Mouse (Mus musculus): ENCODE measurements around the gene Rhot1. TPM values are rescaled to one million over a fixed set of nuclear protein-coding genes. Genes with fewer than 3 reads are reported as not detected.
"Not testable (repeated sequence)": the region's sequence is repeated elsewhere in the genome, so short reads cannot be mapped to it uniquely, and the experiment has no call there.

Gene Rhot1
- polyA plus RNA-seq, 1 experiment from 2014 or later: 51.1 TPM

DNA sequence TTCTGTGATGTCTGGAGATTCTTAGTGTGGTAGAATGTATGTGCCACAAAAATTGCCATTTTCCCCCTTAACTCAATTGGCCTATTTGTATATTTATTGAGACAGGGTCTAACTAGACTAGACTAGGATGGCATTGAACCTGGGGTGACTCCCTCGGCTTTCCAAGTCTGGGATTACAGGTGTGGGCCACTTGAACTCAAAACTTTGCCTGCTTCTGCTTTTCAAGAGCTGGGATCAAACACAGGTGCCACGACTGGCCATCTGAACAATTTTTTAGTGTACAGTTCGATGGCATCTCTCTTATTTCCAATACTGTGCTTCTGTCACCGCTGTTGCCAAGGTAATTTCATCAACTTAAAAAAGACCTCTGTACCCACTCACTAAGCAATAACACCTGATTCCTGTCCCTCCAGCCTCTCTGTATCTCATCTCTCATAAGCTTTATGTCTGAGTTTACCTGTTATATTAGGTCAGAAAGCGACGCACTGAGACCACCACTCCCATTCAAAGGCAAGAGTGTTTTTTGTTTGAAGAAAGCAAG lies 24.2 kb upstream of the Rhot1 start:
- Histone ChIP-seq H3K9ac (ENCODE audit: low read length) (no peak overlapping the region), H3K27me3 (replicated peaks; ENCODE audit: control insufficient read depth, insufficient read depth, low read length) (no peaks in the 10 kb centered on the region), H3K9me3 (ENCODE audit: control insufficient read depth, low read length) (no peaks in the 10 kb centered on the region), H3K4me2 (ENCODE audit: low read length) (peak overlapping the region; percentile 56), H3K4me3 (ENCODE audit: low read depth, low read length) (peak overlapping the region; percentile 64), H3K36me3 (ENCODE audit: control insufficient read depth, insufficient read depth, low read length) (no peaks in the 10 kb centered on the region), H3K4me1 (replicated peaks; ENCODE audit: control insufficient read depth, insufficient read depth, low read length) (no peaks in the 10 kb centered on the region), H3K27ac (ENCODE audit: low read depth) (no peak overlapping the region)
- 86% methylated on average over 6 of the region's 6 CpGs for WGBS
- DNase-seq (ENCODE audit: low spot score): no peak
- no peak for ATAC-seq (replicated peaks; ENCODE audit: low FRiP score, low TSS enrichment, low read depth)

DNA sequence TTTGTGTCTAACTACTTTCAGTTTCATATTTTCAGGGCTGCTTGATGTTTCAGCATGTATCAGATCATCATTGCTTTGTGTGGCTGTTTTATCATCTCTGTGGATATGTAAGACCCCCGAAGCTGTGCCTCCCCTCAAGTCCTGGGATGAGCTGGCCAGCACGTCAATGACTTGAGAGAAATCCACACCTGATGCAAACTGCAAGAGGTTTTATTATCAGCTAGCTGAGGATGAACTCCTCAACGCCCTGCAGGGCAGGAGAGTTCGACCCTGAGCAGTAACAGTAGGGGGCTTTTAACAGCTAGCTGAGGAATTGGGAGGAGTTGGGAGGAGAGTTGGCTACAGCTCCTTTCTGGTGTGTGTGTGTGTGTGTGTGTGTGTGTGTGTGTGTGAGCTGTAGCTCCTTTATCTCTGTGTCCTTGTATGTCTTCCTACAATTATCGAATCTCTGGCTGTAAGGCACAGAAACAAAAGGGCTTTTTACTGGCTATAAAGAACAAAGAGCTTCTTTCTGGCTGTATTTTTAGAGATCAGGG lies 23.3 kb upstream of the Rhot1 start:
- H3K4me2 ChIP-seq (ENCODE audit: low read length); H3K27me3 ChIP-seq (replicated peaks; ENCODE audit: control insufficient read depth, insufficient read depth, low read length); DNase-seq (ENCODE audit: low spot score); H3K4me3 ChIP-seq (ENCODE audit: low read depth, low read length); H3K36me3 ChIP-seq (ENCODE audit: control insufficient read depth, insufficient read depth, low read length); H3K9ac ChIP-seq (ENCODE audit: low read length); ATAC-seq (replicated peaks; ENCODE audit: low FRiP score, low TSS enrichment, low read depth); H3K9me3 ChIP-seq (ENCODE audit: control insufficient read depth, low read length); H3K27ac ChIP-seq (ENCODE audit: low read depth); H3K4me1 ChIP-seq (replicated peaks; ENCODE audit: control insufficient read depth, insufficient read depth, low read length): not testable (repeated sequence)
- WGBS: 65% methylated on average over 5 of the region's 5 CpGs

DNA sequence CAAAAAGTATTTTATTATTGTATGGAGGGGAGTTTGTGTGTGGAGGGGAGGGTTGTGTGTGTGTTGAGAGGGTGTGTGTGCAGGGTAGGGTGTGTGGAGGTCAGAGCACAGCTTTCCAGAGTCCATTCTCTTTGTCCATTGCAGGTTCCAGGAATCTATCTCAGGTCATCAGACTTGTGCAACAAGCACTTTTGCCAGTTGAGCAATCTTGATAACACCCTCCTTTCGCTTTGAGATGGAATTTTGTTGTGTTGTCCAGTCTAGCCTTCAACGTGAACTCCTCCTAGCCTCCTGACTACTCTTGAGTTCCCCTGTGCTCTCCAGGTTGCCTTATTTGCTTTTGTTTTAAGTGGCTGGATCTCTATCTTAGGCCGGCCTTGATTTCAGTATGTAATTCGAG lies 18.5 kb upstream of the Rhot1 start:
- DNase-seq (ENCODE audit: low spot score) (no peak), ATAC-seq (replicated peaks; ENCODE audit: low FRiP score, low TSS enrichment, low read depth) (no peak)
- H3K27me3 ChIP-seq (replicated peaks; ENCODE audit: control insufficient read depth, insufficient read depth, low read length): no peaks in the 10 kb centered on the region
- peaks cover 13% of the 10 kb centered on the region; the same call in 1 of the 2 replicates for H3K36me3 ChIP-seq (ENCODE audit: control insufficient read depth, insufficient read depth, low read length)
- no peak overlapping the region for H3K4me3 ChIP-seq (ENCODE audit: low read depth, low read length)
- no peaks in the 10 kb centered on the region for H3K4me1 ChIP-seq (replicated peaks; ENCODE audit: control insufficient read depth, insufficient read depth, low read length)
- H3K9me3 ChIP-seq (ENCODE audit: control insufficient read depth, low read length): no peaks in the 10 kb centered on the region
- H3K4me2 ChIP-seq (ENCODE audit: low read length): no peak overlapping the region
- WGBS: 60% methylated on average over 4 of the region's 4 CpGs
- no peak overlapping the region for H3K9ac ChIP-seq (ENCODE audit: low read length)
- no peak overlapping the region for H3K27ac ChIP-seq (ENCODE audit: low read depth)

DNA sequence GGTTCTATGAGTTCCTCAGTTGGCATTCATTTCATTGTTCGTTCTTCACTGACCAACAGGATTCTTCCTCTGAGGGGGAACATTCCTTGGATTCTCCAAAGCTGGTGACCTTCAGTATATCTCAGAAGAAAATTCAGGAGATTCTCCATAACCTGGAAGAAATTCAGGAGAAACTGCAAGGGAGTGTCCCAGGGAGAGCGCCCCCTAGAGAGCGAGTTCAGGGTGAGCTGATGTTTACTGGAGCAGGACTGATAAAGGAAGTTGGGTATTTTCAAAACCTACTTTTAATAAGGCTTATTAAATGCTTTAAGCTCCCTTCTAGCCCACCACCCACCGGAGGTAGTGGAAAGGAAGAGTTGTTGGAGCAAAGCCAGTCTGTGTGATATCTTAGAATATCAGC lies 15.0 kb upstream of the Rhot1 start:
- Histone ChIP-seq H3K4me2 (ENCODE audit: low read length) (no peak overlapping the region), H3K4me3 (ENCODE audit: low read depth, low read length) (no peak overlapping the region), H3K36me3 (ENCODE audit: control insufficient read depth, insufficient read depth, low read length) (peaks cover 15% of the 10 kb centered on the region), H3K27me3 (replicated peaks; ENCODE audit: control insufficient read depth, insufficient read depth, low read length) (no peaks in the 10 kb centered on the region), H3K4me1 (replicated peaks; ENCODE audit: control insufficient read depth, insufficient read depth, low read length) (no peaks in the 10 kb centered on the region), H3K9ac (ENCODE audit: low read length) (no peak overlapping the region), H3K27ac (ENCODE audit: low read depth) (no peak overlapping the region), H3K9me3 (ENCODE audit: control insufficient read depth, low read length) (no peaks in the 10 kb centered on the region)
- WGBS: 65% methylated on average over 4 of the region's 4 CpGs
- no peak for DNase-seq (ENCODE audit: low spot score)
- ATAC-seq (replicated peaks; ENCODE audit: low FRiP score, low TSS enrichment, low read depth): no peak

DNA sequence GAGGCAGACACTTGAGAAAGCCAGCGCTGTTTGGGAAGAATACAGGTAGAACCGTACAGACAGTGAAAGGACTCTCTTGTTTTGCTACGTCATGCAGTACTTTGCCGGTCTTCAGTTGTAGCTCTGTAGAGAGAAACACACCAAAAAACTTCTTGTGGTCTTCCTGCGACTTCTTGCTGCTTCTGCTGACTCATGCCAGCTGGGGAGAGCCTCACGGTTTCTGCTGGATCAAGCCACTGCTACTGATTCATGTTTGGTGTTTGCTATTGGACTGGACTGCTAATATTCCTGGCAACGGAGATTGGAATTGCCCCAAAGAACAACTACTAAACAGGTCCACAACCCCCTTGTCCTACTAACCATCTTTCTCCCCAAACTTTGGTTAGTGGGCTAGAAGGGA lies 12.5 kb upstream of the Rhot1 start:
- Histone ChIP-seq H3K9me3 (ENCODE audit: control insufficient read depth, low read length) (no peaks in the 10 kb centered on the region), H3K36me3 (ENCODE audit: control insufficient read depth, insufficient read depth, low read length) (peaks cover 16% of the 10 kb centered on the region), H3K27me3 (replicated peaks; ENCODE audit: control insufficient read depth, insufficient read depth, low read length) (no peaks in the 10 kb centered on the region), H3K27ac (ENCODE audit: low read depth) (no peak overlapping the region), H3K4me3 (ENCODE audit: low read depth, low read length) (no peak overlapping the region), H3K4me2 (ENCODE audit: low read length) (no peak overlapping the region), H3K9ac (ENCODE audit: low read length) (no peak overlapping the region), H3K4me1 (replicated peaks; ENCODE audit: control insufficient read depth, insufficient read depth, low read length) (no peaks in the 10 kb centered on the region)
- no peak for ATAC-seq (replicated peaks; ENCODE audit: low FRiP score, low TSS enrichment, low read depth)
- DNase-seq (ENCODE audit: low spot score): no peak
- 87% methylated on average over 7 of the region's 7 CpGs for WGBS

DNA sequence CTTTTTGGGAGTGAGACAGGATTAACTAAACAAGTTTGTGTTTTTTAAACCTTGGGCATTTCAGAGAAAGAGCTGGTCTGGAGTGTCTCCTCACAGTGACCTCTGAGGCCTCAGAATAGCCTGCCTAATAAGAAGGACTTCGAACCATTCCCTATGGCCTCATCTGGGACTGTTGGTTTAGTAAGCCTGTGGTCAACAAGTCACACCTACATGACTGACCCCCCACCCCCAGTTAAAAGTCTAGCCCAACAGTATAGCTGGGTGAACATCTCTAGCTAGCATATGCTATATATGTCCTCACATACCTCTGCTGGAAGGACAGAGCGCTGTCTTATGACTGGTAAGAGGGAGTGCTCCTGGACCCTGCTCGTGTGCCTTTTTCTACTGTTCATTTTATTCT lies 9.5 kb upstream of the Rhot1 start:
- no peak overlapping the region for H3K27ac ChIP-seq (ENCODE audit: low read depth)
- no peaks in the 10 kb centered on the region for H3K27me3 ChIP-seq (replicated peaks; ENCODE audit: control insufficient read depth, insufficient read depth, low read length)
- H3K36me3 ChIP-seq (ENCODE audit: control insufficient read depth, insufficient read depth, low read length): peaks cover 10% of the 10 kb centered on the region
- ATAC-seq (replicated peaks; ENCODE audit: low FRiP score, low TSS enrichment, low read depth): no peak
- no peak overlapping the region for H3K4me3 ChIP-seq (ENCODE audit: low read depth, low read length)
- WGBS: 96% methylated on average over 3 of the region's 3 CpGs
- no peak overlapping the region for H3K9ac ChIP-seq (ENCODE audit: low read length)
- H3K4me1 ChIP-seq (replicated peaks; ENCODE audit: control insufficient read depth, insufficient read depth, low read length): no peaks in the 10 kb centered on the region
- no peak for DNase-seq (ENCODE audit: low spot score)
- H3K9me3 ChIP-seq (ENCODE audit: control insufficient read depth, low read length): no peaks in the 10 kb centered on the region
- H3K4me2 ChIP-seq (ENCODE audit: low read length): no peak overlapping the region

DNA sequence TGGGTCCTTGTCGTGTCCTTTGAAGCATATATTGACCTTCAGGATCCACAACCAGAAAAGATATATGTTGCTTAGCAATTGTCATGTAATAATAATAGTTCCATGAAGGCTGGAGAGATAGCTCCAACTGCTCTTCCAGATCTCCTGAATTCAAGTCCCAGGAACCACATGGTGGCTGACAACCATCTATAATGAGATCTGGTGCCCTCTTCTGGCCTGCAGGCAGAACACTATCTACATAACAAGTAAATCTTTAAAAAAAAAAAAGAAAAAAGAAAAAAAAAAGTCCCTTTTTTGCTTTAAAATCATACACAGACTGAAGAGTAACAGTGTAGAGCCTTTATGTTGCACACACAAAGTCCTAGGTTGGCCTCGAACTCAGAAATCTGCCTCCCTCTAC lies 9.0 kb upstream of the Rhot1 start:
- ATAC-seq (replicated peaks; ENCODE audit: low FRiP score, low TSS enrichment, low read depth): no peak
- peaks cover 6% of the 10 kb centered on the region; the same call in 1 of the 2 replicates for H3K36me3 ChIP-seq (ENCODE audit: control insufficient read depth, insufficient read depth, low read length)
- no peak overlapping the region for H3K27ac ChIP-seq (ENCODE audit: low read depth)
- no peak overlapping the region for H3K9ac ChIP-seq (ENCODE audit: low read length)
- WGBS: 97% methylated on average over 2 of the region's 2 CpGs
- H3K27me3 ChIP-seq (replicated peaks; ENCODE audit: control insufficient read depth, insufficient read depth, low read length): no peaks in the 10 kb centered on the region
- no peak overlapping the region for H3K4me2 ChIP-seq (ENCODE audit: low read length)
- no peaks in the 10 kb centered on the region for H3K4me1 ChIP-seq (replicated peaks; ENCODE audit: control insufficient read depth, insufficient read depth, low read length)
- no peak overlapping the region for H3K4me3 ChIP-seq (ENCODE audit: low read depth, low read length)
- no peaks in the 10 kb centered on the region for H3K9me3 ChIP-seq (ENCODE audit: control insufficient read depth, low read length)
- no peak for DNase-seq (ENCODE audit: low spot score)

DNA sequence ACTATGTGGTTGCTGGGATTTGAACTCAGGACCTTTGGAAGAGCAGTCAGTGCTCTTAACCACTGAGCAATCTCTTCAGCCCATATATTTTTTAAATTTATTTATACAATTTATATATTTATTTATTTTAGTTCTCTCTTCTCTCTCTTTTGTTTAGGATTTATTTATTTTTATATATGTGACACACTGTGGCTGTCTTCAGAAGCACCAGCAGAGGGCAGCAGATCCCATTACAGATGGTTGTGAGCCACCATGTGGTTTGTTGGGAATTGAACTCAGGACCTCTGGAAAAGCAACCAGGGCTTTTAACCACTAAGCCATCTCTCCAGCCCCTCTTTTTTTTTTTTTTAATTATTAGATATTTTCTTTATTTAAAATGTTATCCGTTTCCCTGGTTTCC lies 8.5 kb upstream of the Rhot1 start:
- Histone ChIP-seq H3K4me1 (replicated peaks; ENCODE audit: control insufficient read depth, insufficient read depth, low read length) (no peaks in the 10 kb centered on the region), H3K9me3 (ENCODE audit: control insufficient read depth, low read length) (no peaks in the 10 kb centered on the region), H3K36me3 (ENCODE audit: control insufficient read depth, insufficient read depth, low read length) (peaks cover 5% of the 10 kb centered on the region; the same call in 1 of the 2 replicates), H3K9ac (ENCODE audit: low read length) (no peak overlapping the region), H3K27ac (ENCODE audit: low read depth) (no peak overlapping the region), H3K4me3 (ENCODE audit: low read depth, low read length) (no peak overlapping the region), H3K4me2 (ENCODE audit: low read length) (no peak overlapping the region), H3K27me3 (replicated peaks; ENCODE audit: control insufficient read depth, insufficient read depth, low read length) (no peaks in the 10 kb centered on the region)
- 82% methylated on average over 1 of the region's 1 CpGs for WGBS
- DNase-seq (ENCODE audit: low spot score): no peak
- ATAC-seq (replicated peaks; ENCODE audit: low FRiP score, low TSS enrichment, low read depth): no peak

DNA sequence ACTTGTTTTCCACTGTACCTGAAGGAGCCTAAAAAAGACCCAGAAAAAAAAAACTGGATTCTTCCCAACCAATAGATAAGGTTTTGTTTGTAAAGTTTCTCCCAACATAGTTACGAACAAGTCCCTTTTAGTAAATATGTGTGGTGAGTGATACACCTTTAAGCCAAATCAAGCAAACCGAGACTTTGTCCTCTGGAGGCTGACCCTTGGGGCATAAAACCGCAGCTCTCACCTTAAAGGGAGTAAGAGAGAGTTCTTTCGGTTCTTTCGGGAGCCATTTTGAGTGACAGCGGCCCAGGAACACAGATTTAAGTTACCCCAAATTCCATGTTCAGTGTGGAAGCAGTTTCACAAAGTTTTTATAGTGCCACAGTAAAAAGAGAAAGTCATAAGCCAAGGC lies 6.5 kb upstream of the Rhot1 start:
- Histone ChIP-seq H3K36me3 (ENCODE audit: control insufficient read depth, insufficient read depth, low read length) (peaks cover 5% of the 10 kb centered on the region; the same call in 1 of the 2 replicates), H3K27ac (ENCODE audit: low read depth) (no peak overlapping the region), H3K4me2 (ENCODE audit: low read length) (no peak overlapping the region), H3K9ac (ENCODE audit: low read length) (no peak overlapping the region), H3K4me1 (replicated peaks; ENCODE audit: control insufficient read depth, insufficient read depth, low read length) (no peaks in the 10 kb centered on the region), H3K9me3 (ENCODE audit: control insufficient read depth, low read length) (no peaks in the 10 kb centered on the region), H3K4me3 (ENCODE audit: low read depth, low read length) (no peak overlapping the region), H3K27me3 (replicated peaks; ENCODE audit: control insufficient read depth, insufficient read depth, low read length) (no peaks in the 10 kb centered on the region)
- 74% methylated on average over 6 of the region's 6 CpGs for WGBS
- ATAC-seq (replicated peaks; ENCODE audit: low FRiP score, low TSS enrichment, low read depth) (no peak), DNase-seq (ENCODE audit: low spot score) (no peak)
